Mouse (Mus musculus) bone marrow, adult 2 months (tissue): ENCODE measurements around the gene Pym1.

ENCODE experiments used
- CTCF ChIP-seq: fragments of 200-500 bp; IDR thresholded peaks from 2 replicates; pipeline ENCODE4 v1.5.1; 2011; ENCODE audit warnings: low read length, control low read depth; ENCODE audit not compliant: control insufficient read depth, insufficient read depth
- POLR2A ChIP-seq: fragments of 200-500 bp; IDR thresholded peaks from 2 replicates; pipeline ENCODE4 v1.6.1; 2011; ENCODE audit warnings: low read depth, mild to moderate bottlenecking, control low read depth, low read length, borderline replicate concordance; ENCODE audit not compliant: control insufficient read depth

GRCm38 (mm10) chr10:128743235-128743634 lies 4.5 kb upstream of the Pym1 start:
- no peak for TF ChIP-seq CTCF
- no peak for TF ChIP-seq POLR2A
